Mouse (Mus musculus) MEL (cell line): ENCODE measurements at regions not wholly inside any gene's neighbourhood (a gene's known extent, or its start where the extent isn't known, plus 50 kb on each side); places are given as distances from the start of the nearest gene placed in this dataset.

Experiments
- DNase-seq: peaks from one replicate; pipeline ENCODE4 v3.0.0; 2011; ENCODE audit warnings: low read depth, low spot score
- H3K27ac ChIP-seq: 2 replicates; pipeline ENCODE4 v1.5.1; 2012; ENCODE audit warnings: low read depth, mild to moderate bottlenecking, control low read depth, low read length, moderate library complexity; ENCODE audit not compliant: control insufficient read depth
- H3K27me3 ChIP-seq, 2 experiments: fragments of 150-350 bp in 1 of 2; sonication (generic) in 1 of 2; 2 replicates each; pipeline ENCODE4 v1.6.1; 2012; ENCODE audit warnings: low read length in 2 of 2, mild to moderate bottlenecking in 2 of 2, improper control_type of control experiment in 1 of 2, moderate library complexity in 1 of 2; ENCODE audit not compliant: insufficient read depth in 2 of 2, control insufficient read depth in 1 of 2
- H3K36me3 ChIP-seq, 2 experiments: 2 replicates each; pipeline ENCODE4 v1.6.1; 2012 to 2014; ENCODE audit warnings: low read length in 2 of 2, improper control_type of control experiment in 1 of 2, inconsistent platforms in 1 of 2, mild to moderate bottlenecking in 1 of 2; ENCODE audit not compliant: insufficient read depth in 2 of 2, control insufficient read depth in 1 of 2
- H3K4me1 ChIP-seq, 2 experiments: fragments of 150-350 bp in 1 of 2; sonication (generic) in 1 of 2; 2 replicates each; pipeline ENCODE4 v1.6.1; 2012; ENCODE audit warnings: low read length in 2 of 2, improper control_type of control experiment in 1 of 2, mild to moderate bottlenecking in 1 of 2; ENCODE audit not compliant: insufficient read depth in 2 of 2, control insufficient read depth in 1 of 2
- H3K4me3 ChIP-seq, 2 experiments: fragments of 150-350 bp in 1 of 2; sonication (generic) in 1 of 2; 2 replicates each; pipeline ENCODE4 v1.5.1; 2012; ENCODE audit warnings: low read depth in 2 of 2, low read length in 2 of 2, mild to moderate bottlenecking in 2 of 2, moderate library complexity in 2 of 2, control low read depth in 1 of 2, improper control_type of control experiment in 1 of 2; ENCODE audit not compliant: control insufficient read depth in 1 of 2, insufficient read depth in 1 of 2
- H3K79me2 ChIP-seq: 2 replicates; pipeline ENCODE4 v1.6.1; 2012; ENCODE audit warnings: mild to moderate bottlenecking, low read length, moderate library complexity; ENCODE audit not compliant: control insufficient read depth, poor library complexity, insufficient read depth
- H3K9ac ChIP-seq: 2 replicates; pipeline ENCODE4 v1.6.1; 2012; ENCODE audit warnings: low read depth, mild to moderate bottlenecking, control low read depth, low read length, moderate library complexity; ENCODE audit not compliant: control insufficient read depth, poor library complexity, severe bottlenecking
- H3K9me3 ChIP-seq: fragments of 150-350 bp; sonication (generic); replicated peaks from 2 replicates; pipeline ENCODE4 v1.6.1; 2012; ENCODE audit warnings: mild to moderate bottlenecking, low read length, improper control_type of control experiment, moderate library complexity; ENCODE audit not compliant: insufficient read depth
- CHD1 ChIP-seq: IDR thresholded peaks from 2 replicates; pipeline ENCODE4 v1.6.1; 2012; ENCODE audit warnings: low read depth, mild to moderate bottlenecking, inconsistent platforms, low read length, improper control_type of control experiment
- ELF1 ChIP-seq: IDR thresholded peaks from 2 replicates; pipeline ENCODE4 v1.6.1; 2014; ENCODE audit warnings: low read depth, mild to moderate bottlenecking, inconsistent platforms, low read length, improper control_type of control experiment, moderate library complexity
- GABPA ChIP-seq: IDR thresholded peaks from 2 replicates; pipeline ENCODE4 v1.6.1; 2012; ENCODE audit warnings: low read depth, mild to moderate bottlenecking, inconsistent platforms, low read length, improper control_type of control experiment, moderate library complexity
- MAFK ChIP-seq: IDR thresholded peaks from 2 replicates; pipeline ENCODE4 v1.6.1; 2011; ENCODE audit warnings: low read depth, mild to moderate bottlenecking, low read length, improper control_type of control experiment, borderline replicate concordance
- MAX ChIP-seq: IDR thresholded peaks from 2 replicates; pipeline ENCODE4 v1.6.1; 2011; ENCODE audit warnings: low read length, improper control_type of control experiment
- MXI1 ChIP-seq: IDR thresholded peaks from 2 replicates; pipeline ENCODE4 v1.6.1; 2011; ENCODE audit warnings: mild to moderate bottlenecking, low read depth, low read length, improper control_type of control experiment
- NELFE ChIP-seq: IDR thresholded peaks from 2 replicates; pipeline ENCODE4 v1.6.1; 2011; ENCODE audit warnings: low read depth, low read length, improper control_type of control experiment
- POLR2A ChIP-seq, 2 experiments: IDR thresholded peaks; 2 replicates each; pipeline ENCODE4 v1.6.1; 2011 to 2012; ENCODE audit warnings: low read length in 2 of 2, mild to moderate bottlenecking in 2 of 2, control low read depth in 1 of 2, improper control_type of control experiment in 1 of 2, low read depth in 1 of 2, moderate library complexity in 1 of 2; ENCODE audit not compliant: control insufficient read depth in 1 of 2, insufficient read depth in 1 of 2, poor library complexity in 1 of 2
- RAD21 ChIP-seq: IDR thresholded peaks from 2 replicates; pipeline ENCODE4 v1.6.1; 2011; ENCODE audit warnings: mild to moderate bottlenecking, low read depth, low read length, improper control_type of control experiment
- RCOR1 ChIP-seq: IDR thresholded peaks from 2 replicates; pipeline ENCODE4 v1.6.1; 2012; ENCODE audit warnings: low read depth, mild to moderate bottlenecking, inconsistent platforms, low read length, improper control_type of control experiment
- SIN3A ChIP-seq: IDR thresholded peaks from 2 replicates; pipeline ENCODE4 v1.6.1; 2012; ENCODE audit warnings: low read length, improper control_type of control experiment, inconsistent platforms
- SMC3 ChIP-seq: IDR thresholded peaks from 2 replicates; pipeline ENCODE4 v1.6.1; 2011; ENCODE audit warnings: low read depth, low read length, improper control_type of control experiment
- TAL1 ChIP-seq: IDR thresholded peaks from 2 replicates; pipeline ENCODE4 v1.6.1; 2012; ENCODE audit warnings: mild to moderate bottlenecking, inconsistent platforms, low read length, moderate library complexity, mixed read lengths
- TBP ChIP-seq: IDR thresholded peaks from 2 replicates; pipeline ENCODE4 v1.8.0; 2011; ENCODE audit warnings: low read depth, low read length, improper control_type of control experiment
- ZC3H11A ChIP-seq: IDR thresholded peaks from 2 replicates; pipeline ENCODE4 v1.6.1; 2012; ENCODE audit warnings: low read depth, mild to moderate bottlenecking, inconsistent platforms, low read length, improper control_type of control experiment
- ZKSCAN1 ChIP-seq: IDR thresholded peaks from 2 replicates; pipeline ENCODE4 v1.6.1; 2012; ENCODE audit warnings: low read depth, mild to moderate bottlenecking, inconsistent platforms, low read length, improper control_type of control experiment, moderate library complexity
- ZMIZ1 ChIP-seq: IDR thresholded peaks from 2 replicates; pipeline ENCODE4 v1.6.1; 2012; ENCODE audit warnings: low read depth, mild to moderate bottlenecking, inconsistent platforms, low read length, improper control_type of control experiment, moderate library complexity
- ZNF384 ChIP-seq: IDR thresholded peaks from 2 replicates; pipeline ENCODE4 v1.6.1; 2012; ENCODE audit warnings: low read depth, mild to moderate bottlenecking, inconsistent platforms, low read length, improper control_type of control experiment

- H3K79me2 ChIP-seq = no peaks in the 10 kb centered on the region
- H3K36me3 ChIP-seq = no peaks in the 10 kb centered on the region
- no peak overlapping the region for H3K4me3 ChIP-seq
- no peak overlapping the region for H3K27ac ChIP-seq
- H3K9me3 ChIP-seq = no peaks in the 10 kb centered on the region
- TF ChIP-seq POLR2A (IDR thresholded peaks at IDR 0.05; ENCODE audit: control insufficient read depth in 1 of 2, insufficient read depth in 1 of 2, low read depth in 1 of 2, low read length in 2 of 2, poor library complexity in 1 of 2) (no peak), GABPA (no peak), TBP (no peak), RCOR1 (no peak), ELF1 (no peak), ZKSCAN1 (no peak), SMC3 (no peak), CHD1 (no peak), RAD21 (no peak), ZNF384 (no peak), TAL1 (no peak), SIN3A (no peak), MXI1 (no peak), NELFE (no peak)
- H3K4me1 ChIP-seq = peaks cover 0 to 2% of the 10 kb centered on the region in 2 experiments; a peak in 1 of 4 replicates
- H3K27me3 ChIP-seq = no peaks in the 10 kb centered on the region
- H3K9ac ChIP-seq = no peak overlapping the region
- DNase-seq = no peak
These were observed 297.2 kb upstream of the Pik3r1 start for GRCm38 (mm10) chr13:102065274-102065640.

GRCm38 (mm10) chr13:102065796-102066195, 297.8 kb upstream of the Pik3r1 start:
- H3K9ac ChIP-seq = no peak overlapping the region
- H3K79me2 ChIP-seq = no peaks in the 10 kb centered on the region
- H3K4me3 ChIP-seq = no peak overlapping the region
- peak; percentile 10 for DNase-seq
- H3K9me3 ChIP-seq = no peaks in the 10 kb centered on the region
- peaks cover 0 to 2% of the 10 kb centered on the region in 2 experiments; a peak in 1 of 4 replicates for H3K4me1 ChIP-seq
- H3K27ac ChIP-seq = no peak overlapping the region
- no peak for TF ChIP-seq POLR2A (IDR thresholded peaks at IDR 0.05; ENCODE audit: control insufficient read depth in 1 of 2, insufficient read depth in 1 of 2, low read depth in 1 of 2, low read length in 2 of 2, poor library complexity in 1 of 2)
- no peak for TF ChIP-seq MAX
- TF ChIP-seq ZKSCAN1 = no peak
- no peak for TF ChIP-seq ZMIZ1
- TF ChIP-seq ZC3H11A = no peak
- no peak for TF ChIP-seq NELFE
- no peak for TF ChIP-seq MXI1
- no peak for TF ChIP-seq MAFK
- no peaks in the 10 kb centered on the region for H3K36me3 ChIP-seq
- H3K27me3 ChIP-seq = no peaks in the 10 kb centered on the region
